Mouse (Mus musculus) kidney, embryonic 14.5 days (tissue): ENCODE results near the gene Neurog1. TPM values are rescaled to one million over a fixed set of nuclear protein-coding genes. Genes with fewer than 3 reads are reported as not detected.

Experiments used
- ATAC-seq: fragments of 200-750 bp; cut with Nextera tagmentation; 2 replicates; pipeline ENCODE4 v1.8.0; 2017; ENCODE audit warnings: moderate number of reproducible peaks, mild to moderate bottlenecking, moderate TSS enrichment, moderate library complexity; ENCODE audit not compliant: low FRiP score, low TSS enrichment
- H3K27ac ChIP-seq: fragments of 300-500 bp; sonication (generic); 2 replicates; pipeline ENCODE4 v1.5.1; 2014; ENCODE audit warnings: low read depth, mild to moderate bottlenecking, low read length, moderate library complexity, mixed read lengths
- H3K27me3 ChIP-seq: fragments of 300-500 bp; sonication (generic); 2 replicates; pipeline ENCODE4 v1.6.1; 2014; ENCODE audit warnings: mild to moderate bottlenecking, low read length; ENCODE audit not compliant: control insufficient read depth, insufficient read depth
- H3K36me3 ChIP-seq: fragments of 300-500 bp; sonication (generic); 2 replicates; pipeline ENCODE4 v1.6.1; 2014; ENCODE audit warnings: low read length, mixed read lengths; ENCODE audit not compliant: control insufficient read depth, insufficient read depth
- H3K4me1 ChIP-seq: fragments of 300-500 bp; sonication (generic); 2 replicates; pipeline ENCODE4 v1.6.1; 2014; ENCODE audit warnings: low read length, mixed read lengths; ENCODE audit not compliant: control insufficient read depth, insufficient read depth
- H3K4me2 ChIP-seq: fragments of 300-500 bp; sonication (generic); replicated peaks from 2 replicates; pipeline ENCODE4 v1.6.1; 2014; ENCODE audit warnings: low read depth, mild to moderate bottlenecking, low read length
- H3K4me3 ChIP-seq: fragments of 300-500 bp; sonication (generic); 2 replicates; pipeline ENCODE4 v1.5.1; 2014; ENCODE audit warnings: mild to moderate bottlenecking, low read length
- H3K9ac ChIP-seq: fragments of 300-500 bp; sonication (generic); 2 replicates; pipeline ENCODE4 v1.6.1; 2014; ENCODE audit warnings: low read depth, mild to moderate bottlenecking, low read length, moderate library complexity
- H3K9me3 ChIP-seq: fragments of 300-500 bp; sonication (generic); 2 replicates; pipeline ENCODE4 v1.6.1; 2016; ENCODE audit warnings: low read length; ENCODE audit not compliant: control insufficient read depth
- WGBS: fragments of 180-500 bp; shearing (Covaris S2); extraction: QIAGEN DNeasy Blood & Tissue Kit; methylation state at CpG from one replicate; pipeline ENCODE4 v1.1.7; 2014; 5-methylcytosine and 5-hydroxymethylcytosine counted together
- polyA plus RNA-seq: library from polyadenylated mRNA; unstranded; fragments of >200 nt; fragmentation: Nextera tagmentation; extraction: Ambion mirVana; gene quantifications from 2 replicates; pipeline ENCODE4 v1.2.1, GENCODE M21; 2014

Neurog1 gene
- polyA plus RNA-seq, 1 experiment from 2014 or later = not detected

DNA sequence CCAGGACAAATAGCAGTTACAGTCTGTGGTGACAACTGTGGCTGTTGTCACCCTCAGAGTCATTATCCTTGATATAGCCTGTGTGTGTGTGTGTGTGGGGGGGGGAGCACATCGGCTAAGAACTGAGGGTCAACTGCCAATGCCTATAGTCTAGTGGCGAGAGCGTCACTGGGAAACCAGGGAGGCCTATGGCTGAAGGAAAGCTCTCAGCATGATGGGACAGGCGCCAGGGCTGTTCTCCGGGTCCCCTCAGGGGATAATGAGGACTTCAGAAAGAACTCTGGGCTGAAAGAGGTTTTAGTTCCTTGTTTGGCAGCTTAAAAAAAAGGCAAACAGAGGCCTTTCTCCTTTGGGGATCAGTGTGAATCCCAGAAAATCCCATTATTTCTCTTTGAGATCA lies 37.3 kb downstream of the Neurog1 start:
- Histone ChIP-seq H3K9ac (no peak overlapping the region), H3K4me2 (no peak overlapping the region), H3K4me3 (no peak overlapping the region), H3K27me3 (no peaks in the 10 kb centered on the region), H3K4me1 (no peaks in the 10 kb centered on the region), H3K36me3 (no peaks in the 10 kb centered on the region), H3K27ac (no peak overlapping the region), H3K9me3 (no peaks in the 10 kb centered on the region)
- ATAC-seq = no peak
- 76% methylated on average over 5 of the region's 5 CpGs for WGBS

GRCm38 (mm10) chr13:56209067-56209411 lies 42.9 kb downstream of the Neurog1 start:
- Histone ChIP-seq H3K4me2 (peak overlapping the region; percentile 55), H3K9ac (peak overlapping the region; percentile 28; the same call in 1 of the 2 replicates), H3K4me3 (peak overlapping the region; percentile 23; the same call in 1 of the 2 replicates), H3K36me3 (no peaks in the 10 kb centered on the region), H3K9me3 (no peaks in the 10 kb centered on the region), H3K4me1 (peaks cover 6% of the 10 kb centered on the region; the same call in 1 of the 2 replicates), H3K27me3 (peaks cover 3% of the 10 kb centered on the region; the same call in 1 of the 2 replicates), H3K27ac (peak overlapping the region; percentile 53; the same call in 1 of the 2 replicates)
- ATAC-seq = peak; percentile 55
- 19% methylated on average over 8 of the region's 8 CpGs for WGBS

GRCm38 (mm10) chr13:56208225-56209066 lies 43.5 kb downstream of the Neurog1 start:
- peak; percentile 82 for ATAC-seq
- H3K27me3 ChIP-seq = peaks cover 3% of the 10 kb centered on the region; the same call in 1 of the 2 replicates
- no peaks in the 10 kb centered on the region for H3K36me3 ChIP-seq
- peak overlapping the region; percentile 53; the same call in 1 of the 2 replicates for H3K27ac ChIP-seq
- H3K4me2 ChIP-seq = peak overlapping the region; percentile 55
- 3% methylated on average over 35 of the region's 35 CpGs for WGBS
- H3K9ac ChIP-seq = peak overlapping the region; percentile 28; the same call in 1 of the 2 replicates
- no peaks in the 10 kb centered on the region for H3K9me3 ChIP-seq
- peak overlapping the region; percentile 23; the same call in 1 of the 2 replicates for H3K4me3 ChIP-seq
- H3K4me1 ChIP-seq = peaks cover 6% of the 10 kb centered on the region; the same call in 1 of the 2 replicates

Other genes starting within 250 kb of the Neurog1 start
- gene H2afy, start 115.8 kb downstream of the Neurog1 start, polyA plus RNA-seq = 440 and 481 TPM in 2 replicates
- gene Tifab, start 73.3 kb downstream of the Neurog1 start, polyA plus RNA-seq = 0.66 and 1.0 TPM in 2 replicates
- 19.2 and 20.8 TPM in 2 replicates for gene Cxcl14, start 44.4 kb upstream of the Neurog1 start, polyA plus RNA-seq
- not detected in 2 replicates for gene Gm3045, start 174.4 kb upstream of the Neurog1 start, polyA plus RNA-seq
- gene Slc25a48, start 186.2 kb upstream of the Neurog1 start, polyA plus RNA-seq = 0.69 and 0.94 TPM in 2 replicates
- gene Il9, start 230.1 kb upstream of the Neurog1 start, polyA plus RNA-seq = not detected in 2 replicates